Mouse (Mus musculus): Measurements from ENCODE around the gene Zfp456.
"Not testable (repeated sequence)": the region's sequence is repeated elsewhere in the genome, so short reads cannot be mapped to it uniquely, and the experiment has no call there.

Zfp456 gene

DNA sequence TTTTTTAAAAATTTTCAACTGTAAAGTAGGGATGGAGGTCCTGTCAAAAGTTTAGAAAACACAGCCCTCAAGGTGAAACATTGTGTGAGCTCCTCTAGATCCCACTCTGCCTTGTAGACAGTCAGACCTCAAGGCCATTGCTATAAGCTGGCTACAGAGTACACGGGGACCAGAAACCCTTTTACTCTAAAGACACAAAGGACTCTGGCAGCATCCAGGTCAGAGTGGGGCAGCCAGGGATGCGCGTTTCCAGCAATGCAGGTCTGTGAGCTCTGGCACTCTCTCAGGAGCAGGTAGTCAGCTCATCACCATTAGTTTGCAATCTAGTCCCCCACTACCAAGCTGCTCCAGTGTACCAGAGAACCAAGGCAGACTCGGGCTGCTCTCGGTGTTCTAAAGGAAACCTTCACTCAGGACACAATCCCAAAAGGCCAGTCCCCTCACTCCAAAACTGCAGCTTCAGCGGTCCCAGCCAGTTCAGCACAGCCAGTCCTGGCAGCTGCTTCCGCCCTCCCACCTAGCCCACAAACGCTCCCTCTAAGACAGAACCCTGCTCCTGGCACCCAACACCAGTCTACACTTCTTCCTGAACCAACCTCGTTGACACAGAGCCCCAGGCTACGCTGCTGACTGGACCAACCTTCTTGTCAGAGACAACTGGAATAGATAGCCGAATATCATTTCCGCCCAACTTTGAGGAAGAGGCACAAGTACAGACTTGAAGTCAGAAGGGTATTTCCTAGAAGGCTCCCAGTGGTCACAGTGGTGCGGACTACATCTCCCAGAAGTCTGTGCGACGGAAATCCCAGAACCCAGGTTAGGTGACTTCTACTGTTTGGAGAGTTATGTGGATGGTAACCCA, at the start of gene Zfp456, which contains the start of gene Gm28041:
Zfp456 (minus strand) TSS at position 761 of the 862 bp plus-strand sequence.
Gm28041 (minus strand) TSS at position 684 of the 862 bp plus-strand sequence.
- peak; percentile 14 to 32 for DNase-seq (ENCODE audit: low spot score in 2 of 2)

DNA sequence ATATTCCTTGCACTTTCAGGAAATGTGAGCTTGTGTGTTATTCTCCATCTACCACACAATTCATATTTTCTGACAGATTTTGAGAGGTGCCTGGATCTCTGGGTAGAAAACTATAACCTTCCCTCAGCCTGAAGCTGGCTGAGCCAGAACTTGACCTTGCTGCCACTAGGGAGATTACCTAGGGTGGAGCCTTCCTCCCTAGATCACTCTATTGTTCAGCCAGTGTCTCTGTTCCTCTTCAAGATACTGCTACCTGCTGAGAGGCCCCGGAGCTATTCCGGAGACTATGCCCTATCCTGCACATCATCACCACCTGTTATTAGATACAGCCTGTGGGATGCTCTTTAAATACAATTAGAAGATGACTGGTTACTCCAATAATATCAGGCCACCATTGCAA, 46.9 kb upstream of the Zfp456 start:
- not testable (repeated sequence) for DNase-seq (ENCODE audit: low spot score in 2 of 2)

DNA sequence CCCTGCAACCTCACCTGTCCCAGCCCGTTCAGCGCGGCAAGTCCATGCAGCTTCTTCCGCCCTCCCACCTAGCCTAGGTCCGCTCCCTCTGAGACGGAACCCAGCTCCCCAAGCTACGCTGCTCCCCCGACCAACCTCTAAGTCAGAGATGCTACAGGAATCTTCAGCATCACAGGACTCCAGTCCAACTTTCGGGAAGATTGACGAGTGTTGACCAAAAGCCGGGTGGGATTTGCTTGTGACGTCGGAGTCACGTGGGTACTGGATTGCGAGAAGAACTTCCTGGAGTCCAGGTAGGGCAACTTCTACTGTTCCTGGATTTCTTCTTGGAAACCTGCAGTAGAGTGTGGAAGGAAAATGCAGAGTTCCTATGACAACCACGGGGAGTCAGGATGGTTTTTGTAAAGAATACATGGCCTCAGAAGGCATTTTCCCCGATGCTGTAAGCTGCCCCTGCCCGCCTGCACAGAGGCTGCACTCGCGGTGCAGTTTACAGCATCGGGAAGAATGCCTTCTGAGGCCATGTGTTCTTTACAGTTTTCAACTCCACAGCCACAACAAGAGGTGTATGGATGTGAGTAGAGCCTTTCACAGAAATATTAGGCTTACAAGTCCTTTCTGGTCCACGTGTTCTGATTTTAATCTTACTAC, 45.7 kb upstream of the Zfp456 start, which contains the start of gene Zfp459:
Zfp459 (minus strand) TSS at position 212 of the 651 bp plus-strand sequence.
- peak; percentile 10 to 45 for DNase-seq (ENCODE audit: low spot score in 2 of 2)

DNA sequence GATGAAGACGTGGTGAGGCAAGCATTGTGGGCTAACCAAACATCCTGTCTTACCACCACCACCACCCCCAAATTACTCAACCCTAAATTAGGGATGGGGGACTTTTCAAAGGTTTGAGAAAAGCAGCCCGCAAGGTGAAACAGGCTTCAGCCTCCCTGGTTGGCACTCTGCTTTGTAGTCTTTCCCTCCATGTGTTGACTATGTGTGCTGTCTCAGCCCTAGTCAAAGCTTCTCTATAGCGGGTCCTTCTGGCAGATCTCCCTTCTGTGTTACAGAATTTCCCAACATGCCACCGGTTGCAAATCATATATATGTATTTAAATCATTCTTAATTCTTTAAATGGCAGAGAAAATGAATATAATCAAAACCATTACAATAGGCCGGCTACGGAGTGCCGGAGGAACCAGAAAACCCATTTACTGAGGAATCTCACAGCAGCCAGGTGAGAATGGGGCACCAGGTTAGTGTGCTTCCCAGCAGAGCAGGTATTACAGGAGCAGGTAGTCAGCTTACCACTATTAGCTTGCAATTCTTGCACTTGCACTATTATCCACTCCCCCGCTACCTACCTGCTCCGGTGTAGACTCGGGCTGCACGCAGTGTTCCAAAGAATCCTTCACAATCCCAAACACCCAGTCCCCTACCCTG, 45.1 kb upstream of the Zfp456 start:
- DNase-seq (ENCODE audit: low spot score in 2 of 2) = no peak

DNA sequence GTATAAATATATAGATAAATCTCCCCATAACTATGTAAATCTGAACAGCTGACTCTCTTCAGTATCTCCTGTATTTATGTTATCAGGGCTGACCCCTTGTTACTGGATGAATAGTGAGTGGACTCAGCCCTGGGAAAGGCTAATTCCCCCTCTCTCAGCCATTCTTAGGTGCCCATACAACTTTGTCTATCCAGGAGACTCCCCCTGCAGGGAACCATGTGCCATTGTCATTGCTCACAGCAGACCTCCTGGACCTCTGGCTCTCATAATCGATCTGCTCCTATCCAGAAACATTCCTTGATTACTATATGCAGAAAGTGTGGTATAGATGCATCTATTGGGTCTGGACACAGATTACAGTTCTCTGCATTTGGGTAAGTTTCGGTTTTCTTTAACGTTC, 41.2 kb upstream of the Zfp456 start:
- no peak for DNase-seq (ENCODE audit: low spot score in 2 of 2)

DNA sequence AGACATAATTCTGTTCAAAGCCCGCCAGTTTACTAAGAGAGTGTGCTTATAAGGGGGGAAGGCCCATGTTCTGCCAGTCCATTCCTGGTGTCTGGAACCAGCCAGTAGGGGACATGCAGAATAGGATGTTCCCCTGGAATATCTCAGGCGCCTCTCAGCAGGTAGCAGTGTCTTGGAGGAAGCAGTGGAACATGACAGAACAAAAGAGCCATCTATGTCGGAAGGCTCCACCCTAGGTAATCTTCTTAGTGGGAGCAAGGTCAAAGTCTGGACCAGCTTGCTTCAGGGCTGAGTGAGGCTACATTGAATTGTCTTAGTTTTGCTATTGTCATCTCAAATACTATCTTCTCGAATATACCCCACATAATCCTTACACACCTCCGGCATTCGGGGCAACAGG, 40.1 kb upstream of the Zfp456 start:
- DNase-seq (ENCODE audit: low spot score in 2 of 2) = no peak

DNA sequence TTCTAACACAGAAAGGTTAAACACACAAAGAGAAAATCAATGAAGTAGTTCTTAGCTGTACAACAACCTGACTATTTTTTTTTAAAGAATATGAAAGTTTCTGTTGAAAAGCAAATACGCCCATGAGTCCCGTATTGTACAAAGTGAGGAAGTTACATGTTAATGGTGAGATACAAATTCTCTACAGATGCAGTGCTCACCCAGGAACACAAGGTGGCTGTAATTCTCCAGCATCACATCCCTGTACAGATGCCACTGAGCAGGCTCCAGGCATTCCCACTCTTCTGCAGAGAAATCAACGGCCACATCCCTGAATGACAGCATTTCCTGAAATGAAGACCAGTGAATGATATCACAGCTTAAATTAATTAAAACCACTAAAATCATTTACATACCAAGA, 38.0 kb upstream of the Zfp456 start:
- not testable (repeated sequence) for DNase-seq (ENCODE audit: low spot score in 2 of 2)

DNA sequence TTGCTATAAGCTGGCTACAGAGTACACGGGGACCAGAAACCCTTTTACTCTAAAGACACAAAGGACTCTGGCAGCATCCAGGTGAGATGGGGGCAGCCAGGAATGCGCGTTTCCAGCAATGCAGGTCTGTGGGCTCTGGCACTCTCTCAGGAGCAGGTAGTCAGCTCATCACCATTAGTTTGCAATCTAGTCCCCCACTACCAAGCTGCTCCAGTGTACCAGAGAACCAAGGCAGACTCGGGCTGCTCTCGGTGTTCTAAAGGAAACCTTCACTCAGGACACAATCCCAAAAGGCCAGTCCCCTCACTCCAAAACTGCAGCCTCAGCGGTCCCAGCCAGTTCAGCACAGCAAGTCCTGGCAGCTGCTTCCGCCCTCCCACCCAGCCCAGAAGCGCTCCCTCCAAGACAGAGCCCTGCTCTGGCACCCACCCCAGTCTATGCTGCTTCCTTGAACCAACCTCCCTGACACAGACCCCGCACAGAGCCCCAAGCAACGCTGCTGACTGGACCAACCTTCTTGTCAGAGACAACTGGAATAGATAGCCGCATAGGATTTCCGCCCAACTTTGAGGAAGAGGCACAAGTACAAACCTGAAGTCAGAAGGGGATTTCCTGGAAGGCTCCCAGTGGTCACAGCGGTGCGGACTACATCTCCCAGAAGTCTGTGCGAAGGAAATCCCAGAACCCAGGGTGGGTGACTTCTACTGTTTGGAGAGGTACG, 23.7 kb upstream of the Zfp456 start, which contains the start of gene Zfp429:
Zfp429 (minus strand) TSS at position 637 of the 721 bp plus-strand sequence.
- DNase-seq (ENCODE audit: low spot score in 2 of 2) = peak; percentile 56 to 69

DNA sequence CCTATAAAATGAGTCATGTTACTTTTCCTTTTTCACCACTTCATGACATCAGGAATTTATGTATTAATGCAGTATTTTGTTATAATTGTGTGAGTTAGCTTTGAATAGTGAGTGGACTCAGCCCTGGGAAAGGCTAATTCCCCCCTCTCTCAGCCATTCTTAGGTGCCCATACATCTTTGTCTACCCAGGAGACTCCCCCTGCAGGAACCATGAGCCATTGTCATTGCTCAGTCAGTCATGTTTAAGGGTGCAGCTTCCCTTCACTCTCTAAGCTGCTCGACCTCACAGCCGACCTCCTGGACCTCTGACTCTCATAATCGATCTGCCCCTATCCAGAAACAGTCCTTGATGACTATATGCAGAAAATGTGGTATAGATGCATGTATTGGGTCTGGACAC, 645 bp upstream of the Zfp456 start:
- not testable (repeated sequence) for DNase-seq (ENCODE audit: low spot score in 2 of 2)

DNA sequence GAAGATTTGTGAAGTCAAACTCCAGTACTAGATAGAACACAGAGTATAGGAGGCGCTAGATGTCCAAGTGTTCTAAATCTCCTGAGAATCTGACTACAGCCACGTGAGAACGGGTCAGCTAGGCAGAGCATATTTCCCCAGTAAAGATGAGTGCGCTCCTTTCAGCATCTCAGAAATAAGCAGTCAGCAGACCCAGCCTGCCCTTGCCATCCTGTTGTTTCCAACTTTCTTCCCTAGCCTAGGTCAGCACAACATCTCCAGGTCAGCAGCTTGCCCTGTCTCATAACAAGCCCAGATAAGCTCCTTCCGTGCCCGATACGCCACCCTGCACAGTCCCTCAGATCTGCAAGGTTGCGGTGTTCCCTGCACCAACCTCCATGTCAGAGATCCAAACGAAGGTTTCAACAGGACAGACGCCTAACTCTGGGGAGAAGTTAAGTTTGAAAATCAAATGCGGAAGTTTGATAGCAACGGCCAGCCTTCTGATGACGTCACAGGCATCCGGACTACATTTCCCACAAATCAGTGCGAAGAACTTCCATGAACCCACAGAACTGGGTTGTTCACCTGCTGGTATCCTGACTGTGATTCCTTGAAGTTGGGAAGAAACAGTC, 15.4 kb downstream of the Zfp456 start, which contains the start of the genes Gm28044 and Zfp953:
Gm28044 (minus strand) TSS at position 406 of the 614 bp plus-strand sequence.
Zfp953 (minus strand) TSS at position 475 of the 614 bp plus-strand sequence.
- peak; percentile 83 to 91 for DNase-seq (ENCODE audit: low spot score in 2 of 2)

DNA sequence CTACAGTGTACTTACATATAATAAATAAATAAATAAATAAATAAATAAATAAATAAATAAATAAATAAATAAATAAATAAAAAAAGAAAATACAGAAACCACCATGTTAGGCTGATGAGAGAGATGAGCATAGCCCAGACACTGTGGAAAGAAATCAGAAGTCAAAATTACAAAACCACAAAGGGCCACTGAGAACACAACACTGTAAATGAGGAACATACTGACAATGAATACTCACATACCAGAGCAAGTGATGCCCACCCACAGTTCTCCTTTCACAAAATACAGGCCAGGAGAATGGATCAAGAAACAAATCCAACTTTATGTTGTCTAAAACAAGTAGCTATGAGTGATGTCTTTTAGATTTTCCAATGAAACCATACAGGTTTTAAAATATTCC, 23.8 kb downstream of the Zfp456 start:
- no peak for DNase-seq (ENCODE audit: low spot score in 2 of 2)

DNA sequence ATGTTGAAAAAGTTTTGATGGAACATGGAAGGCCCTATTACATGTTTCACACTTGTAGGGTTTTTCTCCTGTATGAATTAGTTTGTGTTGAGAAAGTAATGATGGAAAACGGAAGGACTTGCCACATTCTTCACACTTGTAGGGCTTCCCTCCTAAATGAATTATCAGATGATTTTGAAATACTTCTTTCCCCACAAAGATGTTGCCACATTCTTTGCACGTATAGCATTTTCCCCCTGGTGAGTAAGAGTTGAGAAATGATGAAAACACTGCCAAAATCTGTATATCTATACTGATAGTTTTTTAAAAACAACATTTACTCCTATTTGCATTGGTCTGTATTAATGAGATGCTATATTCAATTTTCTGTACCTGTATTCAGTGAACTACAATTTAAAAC, 32.2 kb downstream of the Zfp456 start:
- DNase-seq (ENCODE audit: low spot score in 2 of 2) = no peak

DNA sequence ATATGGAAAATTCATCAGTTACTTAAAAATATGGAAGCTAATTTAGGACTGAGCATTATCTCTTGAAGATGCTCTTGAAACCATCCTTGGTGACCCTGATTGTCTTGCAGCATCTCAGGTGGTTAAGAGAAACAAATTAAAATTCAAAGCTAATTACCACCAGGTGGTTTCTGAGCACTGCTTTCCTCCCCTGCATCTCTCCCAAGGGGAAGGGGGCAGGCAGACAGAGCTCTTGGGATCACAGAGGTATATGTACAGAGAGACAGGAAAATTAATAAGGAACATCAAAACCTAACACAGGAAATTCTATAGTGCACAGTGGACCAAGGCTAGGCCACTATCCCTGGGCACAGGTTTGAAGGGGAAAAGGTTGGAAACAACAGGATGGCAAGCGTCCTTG, 42.7 kb downstream of the Zfp456 start:
- DNase-seq (ENCODE audit: low spot score in 2 of 2) = no peak

DNA sequence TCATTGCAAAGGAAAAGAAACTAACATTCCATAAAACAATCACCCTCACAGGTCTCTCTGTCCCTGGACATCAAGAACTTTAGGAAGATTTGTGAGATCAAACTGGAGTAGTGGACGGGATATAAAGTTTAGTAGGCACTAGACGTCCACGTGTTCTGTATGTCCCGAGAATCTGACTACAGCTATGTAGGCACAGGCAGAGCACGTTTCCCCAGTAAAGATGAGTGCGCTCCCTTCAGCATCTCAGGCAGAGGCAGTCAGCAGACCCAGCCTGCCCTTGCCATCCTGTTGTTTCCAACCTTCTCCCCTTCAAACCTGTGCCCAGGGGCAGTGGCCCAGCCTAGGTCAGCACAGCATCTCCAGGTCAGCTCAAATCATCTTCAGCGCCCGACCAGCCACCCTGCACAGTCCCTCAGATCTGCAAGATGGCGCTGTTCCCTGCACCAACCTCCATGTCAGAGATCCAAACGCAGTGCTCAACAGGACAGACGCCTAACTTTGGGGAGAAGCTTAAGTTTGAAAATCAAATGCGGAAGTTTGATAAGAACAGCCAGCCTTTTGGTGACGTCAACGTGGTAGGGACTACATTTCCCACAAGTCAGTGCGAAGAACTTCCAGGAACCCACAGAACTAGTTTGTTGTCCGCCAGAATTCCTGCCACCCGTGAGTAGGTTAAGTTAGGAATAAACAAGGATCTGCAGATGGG, 43.4 kb downstream of the Zfp456 start, which contains the start of gene Zfp595:
Zfp595 (minus strand) TSS at position 552 of the 706 bp plus-strand sequence.
- peak; percentile 76 to 85 for DNase-seq (ENCODE audit: low spot score in 2 of 2)
